Mouse (Mus musculus): ENCODE results near the gene Fgf12.

Fgf12 gene

GRCm38 (mm10) chr16:28479022-28479421 lies 273.8 kb downstream of the Fgf12 start:
- peak; percentile 89 for DNase-seq (ENCODE audit: low read depth, low spot score)

GRCm38 (mm10) chr16:28476651-28477050 lies 276.2 kb downstream of the Fgf12 start:
- DNase-seq (ENCODE audit: low read depth, low spot score): peak; percentile 66

- peak; percentile 90 for DNase-seq (ENCODE audit: low read depth, low spot score)
Measured at GRCm38 (mm10) chr16:28475553-28475952, 277.3 kb downstream of the Fgf12 start.

- peak; percentile 59 for DNase-seq (ENCODE audit: low read depth, low spot score)
Measured at GRCm38 (mm10) chr16:28454821-28455220, 298.0 kb downstream of the Fgf12 start.

- peak; percentile 75 for DNase-seq (ENCODE audit: low read depth, low spot score)
Measured at GRCm38 (mm10) chr16:28447114-28447455, 305.8 kb downstream of the Fgf12 start.

- peak; percentile 37 for DNase-seq (ENCODE audit: low read depth, low spot score)
Measured at GRCm38 (mm10) chr16:28446334-28447113, 306.3 kb downstream of the Fgf12 start.

GRCm38 (mm10) chr16:28445800-28446333 lies 307.0 kb downstream of the Fgf12 start:
- DNase-seq (ENCODE audit: low read depth, low spot score): peak; percentile 69

- DNase-seq (ENCODE audit: low read depth, low spot score): peak; percentile 73
Measured at GRCm38 (mm10) chr16:28444993-28445799, 307.7 kb downstream of the Fgf12 start.

- DNase-seq (ENCODE audit: low read depth, low spot score): no peak
Measured at GRCm38 (mm10) chr16:28421617-28422016, 331.3 kb downstream of the Fgf12 start.

GRCm38 (mm10) chr16:28419693-28420299 lies 333.1 kb downstream of the Fgf12 start:
- DNase-seq (ENCODE audit: low read depth, low spot score): no peak

- peak; percentile 81 for DNase-seq (ENCODE audit: low read depth, low spot score)
Measured at GRCm38 (mm10) chr16:28411210-28411817, 341.6 kb downstream of the Fgf12 start.

GRCm38 (mm10) chr16:28408294-28408693 lies 344.6 kb downstream of the Fgf12 start:
- DNase-seq (ENCODE audit: low read depth, low spot score): peak; percentile 68

GRCm38 (mm10) chr16:28407892-28408291 lies 345.0 kb downstream of the Fgf12 start:
- peak; percentile 28 for DNase-seq (ENCODE audit: low read depth, low spot score)

- no peak for DNase-seq (ENCODE audit: low read depth, low spot score)
Measured at GRCm38 (mm10) chr16:28404156-28404555, 348.7 kb downstream of the Fgf12 start.

GRCm38 (mm10) chr16:28402701-28403100 lies 350.2 kb downstream of the Fgf12 start:
- DNase-seq (ENCODE audit: low read depth, low spot score): peak; percentile 98

GRCm38 (mm10) chr16:28391283-28391682 lies 361.6 kb downstream of the Fgf12 start:
- DNase-seq (ENCODE audit: low read depth, low spot score): no peak

- peak; percentile 62 for DNase-seq (ENCODE audit: low read depth, low spot score)
Measured at GRCm38 (mm10) chr16:28389114-28389513, 363.8 kb downstream of the Fgf12 start.

- DNase-seq (ENCODE audit: low read depth, low spot score): peak; percentile 10
Measured at GRCm38 (mm10) chr16:28374790-28375189, 378.1 kb downstream of the Fgf12 start.

- peak; percentile 14 for DNase-seq (ENCODE audit: low read depth, low spot score)
Measured at GRCm38 (mm10) chr16:28373311-28373710, 379.6 kb downstream of the Fgf12 start.

- peak; percentile 58 for DNase-seq (ENCODE audit: low read depth, low spot score)
Measured at GRCm38 (mm10) chr16:28350624-28351023, 402.2 kb downstream of the Fgf12 start.

GRCm38 (mm10) chr16:28345323-28345722 lies 407.5 kb downstream of the Fgf12 start:
- DNase-seq (ENCODE audit: low read depth, low spot score): peak; percentile 80

GRCm38 (mm10) chr16:28337930-28338329 lies 414.9 kb downstream of the Fgf12 start:
- DNase-seq (ENCODE audit: low read depth, low spot score): peak; percentile 44

All from brain, adult 2 months (tissue).